Mouse (Mus musculus): Measurements from ENCODE around the gene Lysmd4. TPM values are rescaled to one million over a fixed set of nuclear protein-coding genes. Genes with fewer than 3 reads are reported as not detected.

The Lysmd4 gene
- polyA plus RNA-seq (2012; rRNA removed) = 9.3 and 10.3 TPM in 2 replicates

DNA sequence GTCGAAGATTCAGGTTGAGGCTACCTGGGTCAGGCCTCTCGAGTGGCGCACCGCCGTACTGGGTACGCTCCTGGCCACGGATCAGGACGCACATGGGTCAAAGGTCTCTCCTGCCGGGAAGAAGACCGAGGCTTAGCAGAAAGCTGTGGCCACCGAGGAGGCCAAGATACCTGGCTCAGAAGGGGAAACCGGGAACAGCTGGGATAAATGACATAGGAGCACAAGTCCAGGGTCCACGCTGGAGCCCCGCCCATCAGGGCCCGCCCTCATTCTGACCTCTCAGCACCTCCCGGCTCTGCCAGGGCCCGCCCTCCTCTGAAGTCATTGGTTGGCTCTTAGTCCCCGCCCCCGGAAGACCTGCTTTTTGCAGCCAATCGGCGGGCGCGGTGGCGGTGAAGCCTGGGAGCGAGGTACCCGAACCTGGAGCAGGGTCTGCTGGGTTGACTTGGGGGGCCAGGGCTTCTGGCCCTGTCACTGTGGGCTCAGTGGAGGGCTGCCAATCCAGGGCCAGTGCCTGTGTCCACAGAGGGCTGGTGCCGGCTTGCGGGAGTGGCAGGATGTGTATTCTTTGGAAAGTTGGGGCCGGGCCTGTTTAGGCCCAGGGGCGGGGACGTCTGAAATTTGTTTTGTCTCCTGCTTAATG, at the start of gene Lysmd4:
Gene Lysmd4, plus strand, starts transcription at position 325 of the 643 bp plus-strand sequence.
- Histone ChIP-seq H3K4me3 (ENCODE audit: control insufficient read depth, insufficient read depth, low read length) (peak within 1 kb of the TSS; percentile 89), H3K27ac (ENCODE audit: control insufficient read depth, insufficient read depth, low read length) (no peak within 1 kb of the TSS), H3K36me3 (ENCODE audit: control insufficient read depth, insufficient read depth, low read length) (no peaks in the 10 kb centered on the region), H3K27me3 (ENCODE audit: control insufficient read depth, insufficient read depth, low read length) (no peaks in the 10 kb centered on the region), H3K4me1 (replicated peaks; ENCODE audit: control insufficient read depth, insufficient read depth, low read length) (peaks cover 10% of the 10 kb centered on the region)
- WGBS = 4% methylated on average over 29 of the region's 31 CpGs
- peak; percentile 97 for DNase-seq
- TF ChIP-seq POLR2A (IDR thresholded peaks at IDR 0.05; ENCODE audit: control insufficient read depth, extremely low read depth, insufficient read depth, low read length, poor library complexity) = peak; percentile 64; the same call in 1 of the 2 replicates
- TF ChIP-seq CTCF (IDR thresholded peaks at IDR 0.05; ENCODE audit: borderline replicate concordance, control insufficient read depth, extremely low read depth, insufficient read depth, low read length, poor library complexity) = 0 out of 2 replicates have a peak, but pooled peaks have one; percentile 30

DNA sequence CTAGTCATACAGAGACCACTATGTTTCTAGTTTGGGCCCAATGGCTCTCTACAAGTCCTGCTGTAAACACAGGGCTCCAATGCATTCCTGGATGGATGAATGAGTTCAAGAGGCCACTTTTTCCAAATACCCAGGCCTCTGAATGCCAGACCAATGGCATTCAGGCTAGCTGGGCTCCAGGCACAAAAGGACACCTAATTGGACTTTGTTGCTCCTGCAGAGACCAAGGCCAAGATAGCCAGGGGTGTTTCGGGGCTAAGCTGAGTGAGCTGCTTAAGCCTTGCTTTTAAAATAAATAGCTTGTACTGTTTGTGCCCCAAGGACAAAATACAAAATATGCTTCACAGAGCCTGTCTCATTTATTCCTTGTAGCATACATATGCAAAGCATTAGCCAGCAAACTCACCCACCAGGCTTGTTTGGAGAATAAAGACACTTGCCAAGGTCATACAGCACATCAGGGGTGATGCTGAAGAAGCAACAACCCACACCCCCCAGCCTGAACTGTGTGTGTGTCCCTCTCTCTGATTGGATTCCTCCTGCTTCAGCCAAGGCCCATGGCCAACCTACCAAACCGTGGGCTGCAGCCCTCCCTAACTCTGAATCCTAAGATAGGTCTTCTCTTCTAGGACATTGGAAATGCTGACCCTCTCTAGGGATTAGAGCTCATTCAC, 48.7 kb upstream of the Lysmd4 start:
- H3K27me3 ChIP-seq (ENCODE audit: control insufficient read depth, insufficient read depth, low read length) = no peaks in the 10 kb centered on the region
- no peak for DNase-seq
- no peaks in the 10 kb centered on the region for H3K36me3 ChIP-seq (ENCODE audit: control insufficient read depth, insufficient read depth, low read length)
- WGBS = 95% methylated on average over 2 of the region's 2 CpGs
- no peak overlapping the region for H3K4me3 ChIP-seq (ENCODE audit: control insufficient read depth, insufficient read depth, low read length)
- H3K27ac ChIP-seq (ENCODE audit: control insufficient read depth, insufficient read depth, low read length) = no peak overlapping the region
- no peak for TF ChIP-seq CTCF (IDR thresholded peaks at IDR 0.05; ENCODE audit: borderline replicate concordance, control insufficient read depth, extremely low read depth, insufficient read depth, low read length, poor library complexity)
- TF ChIP-seq POLR2A (IDR thresholded peaks at IDR 0.05; ENCODE audit: control insufficient read depth, extremely low read depth, insufficient read depth, low read length, poor library complexity) = no peak
- peaks cover 6% of the 10 kb centered on the region for H3K4me1 ChIP-seq (replicated peaks; ENCODE audit: control insufficient read depth, insufficient read depth, low read length)

DNA sequence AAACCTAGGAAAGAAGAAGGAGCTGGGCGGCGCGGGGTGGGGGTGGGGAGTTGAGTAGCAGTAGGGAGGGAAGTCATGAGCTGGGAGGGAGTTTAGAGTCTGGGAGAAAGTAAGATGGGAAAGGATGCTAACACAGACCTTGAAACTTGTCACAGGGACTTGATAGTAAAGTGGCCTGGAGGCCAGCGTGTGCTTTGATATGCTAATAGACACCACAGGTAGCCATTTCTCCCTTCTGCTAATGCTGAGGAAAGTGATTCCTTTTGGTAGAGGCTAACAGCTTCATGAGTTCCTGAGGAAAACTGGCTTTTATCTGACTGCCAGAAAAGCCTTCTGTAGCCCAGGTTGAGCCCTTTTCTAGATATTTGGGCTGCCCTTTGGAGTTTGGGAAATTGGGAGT, 38.6 kb upstream of the Lysmd4 start:
- no peaks in the 10 kb centered on the region for H3K4me1 ChIP-seq (replicated peaks; ENCODE audit: control insufficient read depth, insufficient read depth, low read length)
- H3K4me3 ChIP-seq (ENCODE audit: control insufficient read depth, insufficient read depth, low read length) = no peak overlapping the region
- TF ChIP-seq CTCF (IDR thresholded peaks at IDR 0.05; ENCODE audit: borderline replicate concordance, control insufficient read depth, extremely low read depth, insufficient read depth, low read length, poor library complexity) (no peak), POLR2A (IDR thresholded peaks at IDR 0.05; ENCODE audit: control insufficient read depth, extremely low read depth, insufficient read depth, low read length, poor library complexity) (no peak)
- 88% methylated on average over 4 of the region's 4 CpGs for WGBS
- no peaks in the 10 kb centered on the region for H3K36me3 ChIP-seq (ENCODE audit: control insufficient read depth, insufficient read depth, low read length)
- no peak overlapping the region for H3K27ac ChIP-seq (ENCODE audit: control insufficient read depth, insufficient read depth, low read length)
- no peaks in the 10 kb centered on the region for H3K27me3 ChIP-seq (ENCODE audit: control insufficient read depth, insufficient read depth, low read length)
- no peak for DNase-seq

DNA sequence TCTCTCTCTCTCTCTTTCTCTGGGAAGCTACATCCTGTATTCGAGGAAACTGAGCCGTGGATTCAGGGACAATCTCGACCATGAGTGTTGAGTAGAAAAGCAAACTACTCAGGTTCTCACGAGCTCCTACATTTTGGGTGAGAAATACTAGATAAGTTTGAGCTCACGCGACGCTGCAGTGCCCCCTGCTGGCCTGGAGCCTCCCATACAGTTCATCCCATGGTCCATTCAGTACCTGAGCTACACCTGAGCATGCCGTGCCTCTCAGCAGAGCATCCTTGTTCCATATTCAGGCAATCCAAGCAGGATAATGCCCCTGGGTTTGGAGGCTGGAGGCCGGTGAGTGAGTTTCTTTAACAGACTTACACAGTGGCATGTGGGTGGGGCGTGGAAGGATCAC, 22.9 kb upstream of the Lysmd4 start:
- H3K4me1 ChIP-seq (replicated peaks; ENCODE audit: control insufficient read depth, insufficient read depth, low read length) = no peaks in the 10 kb centered on the region
- DNase-seq = peak; percentile 61
- no peak overlapping the region for H3K4me3 ChIP-seq (ENCODE audit: control insufficient read depth, insufficient read depth, low read length)
- H3K36me3 ChIP-seq (ENCODE audit: control insufficient read depth, insufficient read depth, low read length) = no peaks in the 10 kb centered on the region
- WGBS = 19% methylated on average over 10 of the region's 10 CpGs
- TF ChIP-seq POLR2A (IDR thresholded peaks at IDR 0.05; ENCODE audit: control insufficient read depth, extremely low read depth, insufficient read depth, low read length, poor library complexity) (no peak), CTCF (IDR thresholded peaks at IDR 0.05; ENCODE audit: borderline replicate concordance, control insufficient read depth, extremely low read depth, insufficient read depth, low read length, poor library complexity) (peak; percentile 81)
- no peak overlapping the region for H3K27ac ChIP-seq (ENCODE audit: control insufficient read depth, insufficient read depth, low read length)
- no peaks in the 10 kb centered on the region for H3K27me3 ChIP-seq (ENCODE audit: control insufficient read depth, insufficient read depth, low read length)

DNA sequence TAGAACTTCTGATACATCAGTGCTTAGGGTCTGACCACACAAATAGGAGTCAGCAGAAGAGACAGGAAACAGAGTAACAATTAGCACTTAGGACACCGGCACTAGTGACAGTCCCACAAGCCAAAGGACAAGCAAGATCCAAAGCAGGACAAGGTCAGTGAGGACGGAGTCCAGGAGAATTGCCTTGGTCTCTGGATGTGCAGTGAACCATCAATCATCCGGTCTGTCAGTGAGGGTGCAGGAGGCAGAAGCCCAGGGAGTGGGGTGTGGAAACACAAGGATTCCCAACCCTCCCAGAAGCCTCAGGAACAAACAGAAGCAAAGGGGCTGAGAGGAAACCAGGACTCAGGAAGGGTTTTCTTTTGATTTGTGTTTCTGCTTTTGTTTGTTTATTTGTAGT, 18.7 kb upstream of the Lysmd4 start:
- DNase-seq = no peak
- 96% methylated on average over 3 of the region's 3 CpGs for WGBS
- Histone ChIP-seq H3K4me3 (ENCODE audit: control insufficient read depth, insufficient read depth, low read length) (no peak overlapping the region), H3K4me1 (replicated peaks; ENCODE audit: control insufficient read depth, insufficient read depth, low read length) (no peaks in the 10 kb centered on the region), H3K27ac (ENCODE audit: control insufficient read depth, insufficient read depth, low read length) (no peak overlapping the region), H3K36me3 (ENCODE audit: control insufficient read depth, insufficient read depth, low read length) (no peaks in the 10 kb centered on the region), H3K27me3 (ENCODE audit: control insufficient read depth, insufficient read depth, low read length) (no peaks in the 10 kb centered on the region)
- TF ChIP-seq CTCF (IDR thresholded peaks at IDR 0.05; ENCODE audit: borderline replicate concordance, control insufficient read depth, extremely low read depth, insufficient read depth, low read length, poor library complexity) = no peak
- TF ChIP-seq POLR2A (IDR thresholded peaks at IDR 0.05; ENCODE audit: control insufficient read depth, extremely low read depth, insufficient read depth, low read length, poor library complexity) = no peak

DNA sequence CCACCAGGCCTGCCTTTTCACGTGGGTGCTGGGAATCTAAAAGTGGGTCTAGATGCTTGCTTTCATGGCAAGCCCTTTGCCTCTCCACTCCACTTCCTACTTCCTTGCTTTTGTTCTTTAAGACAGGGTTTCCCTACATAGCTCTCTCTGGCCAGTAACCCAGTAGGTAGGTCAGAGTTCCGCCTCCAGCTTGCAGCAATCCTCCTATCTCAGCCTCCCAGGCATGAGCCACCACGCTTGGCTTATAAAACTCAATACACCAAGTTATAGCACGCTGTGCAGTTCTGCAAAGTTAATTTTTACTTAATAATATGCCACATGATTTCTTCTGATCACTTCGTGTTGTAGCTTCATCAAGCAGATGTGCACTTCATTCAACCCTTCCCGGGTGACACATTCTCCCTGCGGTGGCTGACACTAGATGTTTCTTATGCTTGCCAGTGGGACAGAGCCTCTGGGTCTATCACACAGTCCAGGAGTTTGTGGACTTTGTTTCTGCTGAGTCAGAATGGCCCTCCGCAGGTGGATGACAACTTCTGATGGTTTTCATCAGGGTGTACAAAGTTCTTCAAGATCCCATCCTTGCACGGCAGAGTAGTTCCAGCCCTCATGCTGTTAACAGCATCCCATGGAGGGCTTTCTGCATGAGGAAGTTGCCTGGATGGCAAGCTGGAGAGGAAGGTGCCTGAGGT, 16.5 kb upstream of the Lysmd4 start:
- no peaks in the 10 kb centered on the region for H3K27me3 ChIP-seq (ENCODE audit: control insufficient read depth, insufficient read depth, low read length)
- H3K27ac ChIP-seq (ENCODE audit: control insufficient read depth, insufficient read depth, low read length) = no peak overlapping the region
- H3K4me1 ChIP-seq (replicated peaks; ENCODE audit: control insufficient read depth, insufficient read depth, low read length) = no peaks in the 10 kb centered on the region
- no peak overlapping the region for H3K4me3 ChIP-seq (ENCODE audit: control insufficient read depth, insufficient read depth, low read length)
- TF ChIP-seq CTCF (IDR thresholded peaks at IDR 0.05; ENCODE audit: borderline replicate concordance, control insufficient read depth, extremely low read depth, insufficient read depth, low read length, poor library complexity) (no peak), POLR2A (IDR thresholded peaks at IDR 0.05; ENCODE audit: control insufficient read depth, extremely low read depth, insufficient read depth, low read length, poor library complexity) (no peak)
- 87% methylated on average over 9 of the region's 9 CpGs for WGBS
- DNase-seq = no peak
- no peaks in the 10 kb centered on the region for H3K36me3 ChIP-seq (ENCODE audit: control insufficient read depth, insufficient read depth, low read length)

All from thymus, adult 2 months (tissue).